Mouse (Mus musculus): ENCODE results near the gene Jhy.
A peak's percentile ranks its signal among the peaks of the same experiment; 100 is the strongest.

Jhy gene

GRCm38 (mm10) chr9:40963586-40964417 lies at the start of gene Jhy:
TSS of gene Jhy (minus strand) at chr9:40964118.
- no peak for DNase-seq (ENCODE audit: low spot score)

GRCm38 (mm10) chr9:41012456-41012855 lies 48.5 kb upstream of the Jhy start:
- no peak for DNase-seq (ENCODE audit: low spot score)

GRCm38 (mm10) chr9:41011512-41012436 lies 47.9 kb upstream of the Jhy start:
- DNase-seq (ENCODE audit: low spot score) = no peak

- DNase-seq (ENCODE audit: low spot score) = no peak
These were observed 43.9 kb upstream of the Jhy start for GRCm38 (mm10) chr9:41007785-41008184.

- no peak for DNase-seq (ENCODE audit: low spot score)
These were observed 40.5 kb upstream of the Jhy start, which contains the start of gene Crtam for GRCm38 (mm10) chr9:41004415-41004814. TSS of gene Crtam (minus strand) at chr9:41004628.

GRCm38 (mm10) chr9:40997116-40997779 lies 33.3 kb upstream of the Jhy start:
- no peak for DNase-seq (ENCODE audit: low spot score)

- DNase-seq (ENCODE audit: low spot score) = no peak
These were observed 30.2 kb upstream of the Jhy start for GRCm38 (mm10) chr9:40994075-40994474.

GRCm38 (mm10) chr9:40991511-40991910 lies 27.6 kb upstream of the Jhy start:
- DNase-seq (ENCODE audit: low spot score) = no peak

- DNase-seq (ENCODE audit: low spot score) = peak; percentile 82
These were observed 26.1 kb upstream of the Jhy start for GRCm38 (mm10) chr9:40989940-40990588.

- no peak for DNase-seq (ENCODE audit: low spot score)
These were observed 20.4 kb upstream of the Jhy start for GRCm38 (mm10) chr9:40984313-40984712.

GRCm38 (mm10) chr9:40983758-40984157 lies 19.8 kb upstream of the Jhy start:
- no peak for DNase-seq (ENCODE audit: low spot score)

- no peak for DNase-seq (ENCODE audit: low spot score)
These were observed 18.6 kb upstream of the Jhy start for GRCm38 (mm10) chr9:40982480-40982879.

- no peak for DNase-seq (ENCODE audit: low spot score)
These were observed 10.3 kb upstream of the Jhy start for GRCm38 (mm10) chr9:40974042-40974801.

GRCm38 (mm10) chr9:40964418-40964714 lies 448 bp upstream of the Jhy start:
- DNase-seq (ENCODE audit: low spot score) = no peak

- no peak for DNase-seq (ENCODE audit: low spot score)
These were observed 2.5 kb downstream of the Jhy start for GRCm38 (mm10) chr9:40961401-40961800.

- DNase-seq (ENCODE audit: low spot score) = no peak
These were observed 14.8 kb downstream of the Jhy start for GRCm38 (mm10) chr9:40949039-40949615.

- no peak for DNase-seq (ENCODE audit: low spot score)
These were observed 15.4 kb downstream of the Jhy start for GRCm38 (mm10) chr9:40948473-40948872.

GRCm38 (mm10) chr9:40947131-40947530 lies 16.8 kb downstream of the Jhy start:
- no peak for DNase-seq (ENCODE audit: low spot score)

GRCm38 (mm10) chr9:40937425-40937824 lies 26.5 kb downstream of the Jhy start:
- no peak for DNase-seq (ENCODE audit: low spot score)

- DNase-seq (ENCODE audit: low spot score) = no peak
These were observed 30.6 kb downstream of the Jhy start for GRCm38 (mm10) chr9:40933323-40933722.

Measured in layer of hippocampus, adult 11-12 months (tissue).